ENCODE assay signal across 8 mouse cellular contexts in the genomic region with DNA sequence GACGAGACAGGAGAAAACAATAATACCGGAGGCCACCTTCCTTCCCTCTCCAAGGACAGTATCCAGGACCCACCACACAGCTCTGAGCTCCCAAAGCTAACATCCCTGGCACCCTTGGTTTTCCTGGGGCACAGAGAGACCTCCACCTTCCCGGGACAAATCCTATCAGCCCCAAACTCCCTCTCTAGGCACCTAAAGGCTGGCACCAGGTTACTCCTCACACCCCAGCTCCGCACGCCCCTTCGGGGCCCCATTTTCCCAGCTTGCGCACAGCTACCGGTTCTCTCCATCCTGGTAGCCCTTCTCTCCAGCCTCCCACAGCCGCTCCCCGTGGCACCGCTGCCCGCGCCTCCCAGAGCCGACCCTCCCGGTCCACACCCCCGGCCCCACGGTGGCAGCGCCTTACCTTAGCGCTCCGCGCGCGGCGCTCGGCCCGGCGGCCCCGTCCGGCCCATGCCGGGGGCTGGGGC. TPM values are rescaled to one million over a fixed set of nuclear protein-coding genes. Genes with fewer than 3 reads are reported as not detected.
A peak's percentile ranks its signal among the peaks of the same experiment; 100 is the strongest.
DNase-seq lines count a peak whose midpoint lies in the region; ATAC-seq and TF ChIP-seq lines count a peak whose summit lies in the region.

No protein-coding gene starts in this region.

- H3K36me3 ChIP-seq in neural tube, embryonic 11.5 days (ENCODE audit: control insufficient read depth, insufficient read depth, low read length): peaks cover under 1% of the 10 kb centered on the region; the same call in 1 of the 2 replicates
- H3K36me3 ChIP-seq in forebrain, embryonic 15.5 days: peaks cover 9% of the 10 kb centered on the region
- H3K36me3 ChIP-seq in limb, embryonic 13.5 days: peaks cover 27% of the 10 kb centered on the region
- H3K36me3 ChIP-seq in small intestine, adult 2 months (ENCODE audit: control insufficient read depth, insufficient read depth, low read length): no peaks in the 10 kb centered on the region

- peak overlapping the region; percentile 97 for H3K4me3 ChIP-seq in neural tube, embryonic 11.5 days (ENCODE audit: low read depth, low read length)
- peak overlapping the region; percentile 65 for H3K4me3 ChIP-seq in forebrain, embryonic 15.5 days
- peak overlapping the region; percentile 96 for H3K4me3 ChIP-seq in limb, embryonic 13.5 days
- H3K4me3 ChIP-seq in small intestine, adult 2 months (ENCODE audit: low read depth, low read length): peak overlapping the region; percentile 84

- no peak for TF ChIP-seq CTCF in small intestine, adult 2 months (IDR thresholded peaks at IDR 0.05; ENCODE audit: extremely low read depth, insufficient read length, insufficient replicate concordance, low read depth, low read length)

- peak overlapping the region; percentile 85 for H3K27ac ChIP-seq in neural tube, embryonic 11.5 days (ENCODE audit: low read depth, low read length)
- peak overlapping the region; percentile 95 for H3K27ac ChIP-seq in forebrain, embryonic 15.5 days (replicated peaks)
- peak overlapping the region; percentile 94 for H3K27ac ChIP-seq in limb, embryonic 13.5 days
- peak overlapping the region; percentile 72 for H3K27ac ChIP-seq in small intestine, adult 2 months (ENCODE audit: insufficient read depth, low read depth, low read length)

- TF ChIP-seq POLR2A in small intestine, adult 2 months (IDR thresholded peaks at IDR 0.05; ENCODE audit: low read depth, low read length): no peak

- H3K4me1 ChIP-seq in neural tube, embryonic 11.5 days (ENCODE audit: control insufficient read depth, insufficient read depth, low read length): peaks cover 25% of the 10 kb centered on the region
- peaks cover 51% of the 10 kb centered on the region for H3K4me1 ChIP-seq in forebrain, embryonic 15.5 days
- H3K4me1 ChIP-seq in limb, embryonic 13.5 days: peaks cover 43% of the 10 kb centered on the region
- H3K4me1 ChIP-seq in small intestine, adult 2 months (ENCODE audit: control insufficient read depth, insufficient read depth, insufficient read length, low read length): no peaks in the 10 kb centered on the region; the same call in 1 of the 2 replicates

- ATAC-seq in cerebellum, adult (ENCODE audit: insufficient number of reproducible peaks, low FRiP score, low TSS enrichment): no peak
- ATAC-seq in neural tube, embryonic 11.5 days (ENCODE audit: insufficient read depth, low FRiP score, low TSS enrichment): peak; percentile 32
- peak; percentile 27 for ATAC-seq in forebrain, embryonic 15.5 days (replicated peaks)
- ATAC-seq in limb, embryonic 13.5 days (ENCODE audit: low FRiP score, low read depth): peak; percentile 22

- H3K4me2 ChIP-seq in neural tube, embryonic 11.5 days (ENCODE audit: low read depth): peak overlapping the region; percentile 86
- H3K4me2 ChIP-seq in forebrain, embryonic 15.5 days (replicated peaks): peak overlapping the region; percentile 83
- peak overlapping the region; percentile 87 for H3K4me2 ChIP-seq in limb, embryonic 13.5 days (replicated peaks)

- under 1% methylated on average over 21 of the region's 30 CpGs for WGBS in neural tube, embryonic 11.5 days
- WGBS in forebrain, embryonic 15.5 days: under 1% methylated on average over 29 of the region's 30 CpGs
- WGBS in limb, embryonic 13.5 days: under 1% methylated on average over 27 of the region's 30 CpGs
- 1% methylated on average over 30 of the region's 30 CpGs for WGBS in small intestine, adult 2 months

- peak overlapping the region; percentile 93 for H3K9ac ChIP-seq in neural tube, embryonic 11.5 days (ENCODE audit: low read length)
- peak overlapping the region; percentile 80 for H3K9ac ChIP-seq in forebrain, embryonic 15.5 days (replicated peaks)
- H3K9ac ChIP-seq in limb, embryonic 13.5 days: peak overlapping the region; percentile 96

- H3K9me3 ChIP-seq in neural tube, embryonic 11.5 days (ENCODE audit: control insufficient read depth, low read length): no peaks in the 10 kb centered on the region
- no peaks in the 10 kb centered on the region for H3K9me3 ChIP-seq in forebrain, embryonic 15.5 days
- H3K9me3 ChIP-seq in limb, embryonic 13.5 days: no peaks in the 10 kb centered on the region

- DNase-seq in cerebellum, adult 11 months: peak; percentile 36
- no peak for DNase-seq in neural tube, embryonic 11.5 days (ENCODE audit: low spot score)
- no peak for DNase-seq in neural tube, embryonic 10.5 days (ENCODE audit: extremely low spot score, low spot score)
- DNase-seq in left cerebral cortex, adult 8-10 months (ENCODE audit: low spot score in 2 of 2): no peak

- H3K27me3 ChIP-seq in neural tube, embryonic 11.5 days (ENCODE audit: control insufficient read depth, insufficient read depth, low read length): no peaks in the 10 kb centered on the region
- H3K27me3 ChIP-seq in forebrain, embryonic 15.5 days: no peaks in the 10 kb centered on the region
- no peaks in the 10 kb centered on the region for H3K27me3 ChIP-seq in limb, embryonic 13.5 days
- peaks cover 19% of the 10 kb centered on the region for H3K27me3 ChIP-seq in small intestine, adult 2 months (ENCODE audit: control insufficient read depth, insufficient read depth, low read length)

RNA-seq across cellular contexts. Expression of gene Atp8b2, which starts 0.5 kb away (rescaled TPM):
- 11.8 and 13.4 TPM in 2 replicates for polyA plus RNA-seq in neural tube, embryonic 11.5 days (2014; fragmentation: Nextera tagmentation; extraction: Ambion mirVana)
- polyA plus RNA-seq in forebrain, embryonic 15.5 days (2015; fragmentation: Nextera tagmentation; extraction: Ambion mirVana): 10.6 and 14.4 TPM in 2 replicates
- 15.2 and 17.7 TPM in 2 replicates for polyA plus RNA-seq in limb, embryonic 13.5 days (2015; fragmentation: Nextera tagmentation; extraction: Ambion mirVana)
- 8.3 and 13.5 TPM in 2 replicates for polyA plus RNA-seq in small intestine, adult 2 months (2012; rRNA removed)
- total RNA-seq in left cerebral cortex, adult 8-10 months (2022): 100 to 1,000 TPM in 2 of 4 experiments, 10 to 100 TPM in 2; 96.1 to 111 (median 101) TPM

RNA-seq across cellular contexts. Expression of gene Hax1, which starts 35.8 kb away (rescaled TPM):
- polyA plus RNA-seq in neural tube, embryonic 11.5 days (2014; fragmentation: Nextera tagmentation; extraction: Ambion mirVana): 165 and 172 TPM in 2 replicates
- 147 TPM in 2 replicates for polyA plus RNA-seq in forebrain, embryonic 15.5 days (2015; fragmentation: Nextera tagmentation; extraction: Ambion mirVana)
- 157 and 174 TPM in 2 replicates for polyA plus RNA-seq in limb, embryonic 13.5 days (2015; fragmentation: Nextera tagmentation; extraction: Ambion mirVana)
- 11.6 and 22.1 TPM in 2 replicates for polyA plus RNA-seq in small intestine, adult 2 months (2012; rRNA removed)
- 100 to 1,000 TPM in 1 of 4 experiments, 10 to 100 TPM in 3; 81.7 to 101 (median 87.0) TPM for total RNA-seq in left cerebral cortex, adult 8-10 months (2022)

RNA-seq across cellular contexts. Expression of gene Il6ra, which starts 49.8 kb away (rescaled TPM):
- 0.08 and 0.34 TPM in 2 replicates for polyA plus RNA-seq in neural tube, embryonic 11.5 days (2014; fragmentation: Nextera tagmentation; extraction: Ambion mirVana)
- polyA plus RNA-seq in forebrain, embryonic 15.5 days (2015; fragmentation: Nextera tagmentation; extraction: Ambion mirVana): 0.73 and 0.82 TPM in 2 replicates
- 0.96 and 1.2 TPM in 2 replicates for polyA plus RNA-seq in limb, embryonic 13.5 days (2015; fragmentation: Nextera tagmentation; extraction: Ambion mirVana)
- polyA plus RNA-seq in small intestine, adult 2 months (2012; rRNA removed): 3.0 and 3.7 TPM in 2 replicates
- total RNA-seq in left cerebral cortex, adult 8-10 months (2022): 1 to 10 TPM; 3.8 to 6.6 (median 5.3) TPM
